Mouse (Mus musculus) activated CD4-positive, CD25-positive, alpha-beta regulatory T cell, adult 4 months (primary cell): ENCODE data around the gene Nudt3. TPM values are rescaled to one million over a fixed set of nuclear protein-coding genes. Genes with fewer than 3 reads are reported as not detected.

ENCODE experiments used
- ATAC-seq: one replicate; pipeline ENCODE4 v1.8.0; 2017
- polyA plus RNA-seq, 2 experiments: library from polyadenylated mRNA; unstranded; fragments of 100-300 nt; shearing (Covaris generic); gene quantifications; one replicate each; pipeline ENCODE4 v1.2.1; 2017

Gene Nudt3
- polyA plus RNA-seq, 2 experiments from 2014 or later: 34.7 to 38.1 TPM

- no peak for ATAC-seq
Measured at GRCm38 (mm10) chr17:27545991-27546390, 77.3 kb downstream of the Nudt3 start.

DNA sequence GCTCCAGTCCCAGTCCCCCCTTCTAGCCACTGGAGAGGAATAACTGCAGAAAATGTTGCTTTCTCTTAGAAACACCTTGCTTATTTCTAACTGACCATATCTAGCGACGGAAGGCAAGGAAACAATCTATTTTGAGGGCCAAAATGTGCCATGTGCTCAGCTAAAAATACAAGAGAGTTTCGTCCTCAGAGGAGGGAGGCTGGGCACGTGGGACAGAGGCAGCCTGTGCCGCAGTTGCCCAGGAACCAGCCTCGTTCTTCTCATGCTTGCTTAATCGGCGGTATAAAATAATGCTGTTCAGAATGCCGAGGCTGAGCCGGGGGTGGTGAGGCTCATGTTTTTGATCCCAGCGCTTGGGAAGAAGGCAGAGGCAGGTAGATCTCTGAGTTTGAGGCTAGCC is 78.7 kb downstream of the Nudt3 start:
- no peak for ATAC-seq

- no peak for ATAC-seq
Measured at GRCm38 (mm10) chr17:27541984-27542383, 81.3 kb downstream of the Nudt3 start.

DNA sequence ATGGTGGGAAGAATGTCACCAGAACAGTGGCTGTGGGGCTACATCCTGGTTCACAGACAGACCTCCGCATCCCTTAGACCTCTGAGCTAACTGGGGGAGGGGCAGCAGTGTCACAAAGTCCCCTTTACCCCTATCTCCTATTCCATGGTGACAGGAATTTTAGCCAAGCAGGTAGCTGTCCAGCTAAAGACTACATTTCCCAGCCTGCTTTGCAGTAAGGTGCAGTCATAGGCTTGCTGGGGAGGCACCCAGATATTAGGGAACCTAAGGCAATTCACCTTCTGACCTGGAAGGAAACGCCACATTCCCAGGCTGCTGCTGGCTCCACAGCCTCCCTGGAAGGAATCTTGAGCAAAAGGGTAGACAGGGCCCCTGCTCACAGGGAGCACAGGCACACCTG is 82.0 kb downstream of the Nudt3 start:
- ATAC-seq: no peak

- ATAC-seq: peak; percentile 54
Measured at GRCm38 (mm10) chr17:27534718-27535117, 88.6 kb downstream of the Nudt3 start.

DNA sequence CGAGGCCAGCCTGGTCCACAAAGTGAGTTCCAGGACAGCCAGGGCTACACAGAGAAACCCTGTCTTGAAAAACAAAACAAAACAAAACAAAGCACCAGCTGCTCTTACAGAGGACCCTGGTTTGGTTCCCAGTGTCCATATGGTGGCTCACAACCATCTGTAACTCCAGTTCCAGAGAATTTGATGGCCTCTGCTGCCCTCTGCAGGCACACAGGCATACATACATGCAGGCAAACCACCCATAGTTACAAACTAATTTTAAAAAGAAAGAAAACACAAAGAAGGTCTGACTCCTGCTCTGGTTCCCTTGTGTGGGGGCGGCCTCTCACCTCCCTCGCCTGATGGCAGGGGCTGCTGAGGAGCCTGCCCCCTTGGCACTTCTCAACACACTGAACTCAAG is 89.9 kb downstream of the Nudt3 start:
- no peak for ATAC-seq

- no peak for ATAC-seq
Measured at GRCm38 (mm10) chr17:27532095-27532494, 91.2 kb downstream of the Nudt3 start.

Other genes with a start within 250 kb of the Nudt3 start
- gene Grm4, start 102.1 kb downstream of the Nudt3 start, polyA plus RNA-seq: under 1 TPM in 1 of 2 experiments, not detected in 1; 0.18 TPM
- 10 to 100 TPM; 48.0 to 73.5 TPM for gene Hmga1, start 67.0 kb downstream of the Nudt3 start, polyA plus RNA-seq
- gene AI413582, start 57.7 kb downstream of the Nudt3 start, polyA plus RNA-seq: 100 to 1,000 TPM in 1 of 2 experiments, 10 to 100 TPM in 1; 98.5 to 118 TPM
- not detected for gene RPS10-NUDT3, start 11.7 kb upstream of the Nudt3 start, polyA plus RNA-seq
- 1,000 to 10,000 TPM; 1,853 to 2,245 TPM for gene Rps10, start 13.2 kb upstream of the Nudt3 start, polyA plus RNA-seq
- gene Pacsin1, start 32.0 kb upstream of the Nudt3 start, polyA plus RNA-seq: 10 to 100 TPM; 26.9 to 41.1 TPM
- gene Spdef, start 105.5 kb upstream of the Nudt3 start, polyA plus RNA-seq: under 1 TPM in 1 of 2 experiments, not detected in 1; 0.50 TPM
- gene D17Wsu92e, start 197.2 kb upstream of the Nudt3 start, polyA plus RNA-seq: 10 to 100 TPM; 14.1 to 15.2 TPM
- gene Snrpc, start 214.7 kb upstream of the Nudt3 start, polyA plus RNA-seq: 100 to 1,000 TPM; 108 to 126 TPM
- 1 to 10 TPM in 1 of 2 experiments, under 1 TPM in 1; 0.93 to 1.4 TPM for gene Uhrf1bp1, start 232.9 kb upstream of the Nudt3 start, polyA plus RNA-seq